12 mouse cellular contexts compared by ENCODE assay signal in genomic region chr2:124651146-124651545, GRCm38 (mm10).
DNase-seq lines count a peak whose midpoint lies in the region; ATAC-seq and TF ChIP-seq lines count a peak whose summit lies in the region.
"Had no signal": no experiment of that assay in that cellular context is flagged by ENCODE, and none has a peak within 500 bp of the region (broad histone marks: within the 10 kb centered on the region; RNA-seq: fewer than 3 reads in every experiment).

No protein-coding gene starts in this region.

- TF ChIP-seq CTCF in forebrain, postnatal 0 days (IDR thresholded peaks at IDR 0.05; ENCODE audit: low read depth), result no peak

- H3K27ac ChIP-seq in forebrain, postnatal 0 days (ENCODE audit: low read depth, low read length), result no peak overlapping the region
- H3K27ac ChIP-seq in forebrain, embryonic 12.5 days, result no peak overlapping the region
- H3K27ac ChIP-seq in intestine, embryonic 16.5 days (ENCODE audit: low read length), result no peak overlapping the region
- H3K27ac ChIP-seq: forebrain, embryonic 13.5 days; limb, embryonic 12.5 days had no signal

- H3K9me3 ChIP-seq in forebrain, postnatal 0 days (ENCODE audit: low read length), result 0 out of 2 replicates have a peak, but pooled peaks cover 2% of the 10 kb centered on the region
- H3K9me3 ChIP-seq in forebrain, embryonic 12.5 days, result no peaks in the 10 kb centered on the region
- no peaks in the 10 kb centered on the region for H3K9me3 ChIP-seq in intestine, embryonic 16.5 days (ENCODE audit: control insufficient read depth, low read length)
- H3K9me3 ChIP-seq: forebrain, embryonic 13.5 days; limb, embryonic 12.5 days had no signal

- no peak overlapping the region for H3K4me2 ChIP-seq in forebrain, postnatal 0 days (ENCODE audit: low read depth)
- no peak overlapping the region for H3K4me2 ChIP-seq in forebrain, embryonic 12.5 days
- H3K4me2 ChIP-seq in intestine, embryonic 16.5 days (ENCODE audit: low read depth, low read length), result no peak overlapping the region
- H3K4me2 ChIP-seq: forebrain, embryonic 13.5 days; limb, embryonic 12.5 days had no signal

- H3K27me3 ChIP-seq in forebrain, postnatal 0 days (ENCODE audit: insufficient read depth, low read length), result no peaks in the 10 kb centered on the region
- H3K27me3 ChIP-seq in forebrain, embryonic 12.5 days, result no peaks in the 10 kb centered on the region
- H3K27me3 ChIP-seq in intestine, embryonic 16.5 days (replicated peaks; ENCODE audit: control insufficient read depth, insufficient read depth, low read length), result no peaks in the 10 kb centered on the region
- H3K27me3 ChIP-seq: forebrain, embryonic 13.5 days; limb, embryonic 12.5 days; Patski had no signal

- no peak overlapping the region for H3K9ac ChIP-seq in forebrain, postnatal 0 days
- no peak overlapping the region for H3K9ac ChIP-seq in forebrain, embryonic 12.5 days
- no peak overlapping the region for H3K9ac ChIP-seq in intestine, embryonic 16.5 days (ENCODE audit: low read depth, low read length)
- H3K9ac ChIP-seq: forebrain, embryonic 13.5 days; limb, embryonic 12.5 days had no signal

- no peaks in the 10 kb centered on the region for H3K4me1 ChIP-seq in forebrain, postnatal 0 days (ENCODE audit: insufficient read depth)
- no peaks in the 10 kb centered on the region for H3K4me1 ChIP-seq in forebrain, embryonic 12.5 days
- H3K4me1 ChIP-seq in intestine, embryonic 16.5 days (ENCODE audit: control insufficient read depth, insufficient read depth, low read length), result no peaks in the 10 kb centered on the region
- H3K4me1 ChIP-seq: limb, embryonic 12.5 days had no signal

- DNase-seq in forebrain, postnatal 0 days, result peak; percentile 38
- DNase-seq in kidney, postnatal 25 days, result peak; percentile 3 to 40
- no peak for DNase-seq in kidney, adult 18-20 months
- DNase-seq in 3T3-L1 (ENCODE audit: low read depth, low spot score), result peak; percentile 74
- DNase-seq in thymus, adult 18-20 months, result no peak
- DNase-seq in urinary bladder, adult 2 months (ENCODE audit: low spot score), result no peak
- DNase-seq: midbrain, embryonic 14.5 days had no signal

- ATAC-seq in forebrain, postnatal 0 days, result peak; percentile 20; the same call in 1 of the 2 replicates
- no peak for ATAC-seq in forebrain, embryonic 12.5 days (ENCODE audit: low FRiP score)
- 0 out of 2 replicates have a peak, but pooled peaks have one; percentile 44 for ATAC-seq in intestine, embryonic 16.5 days
- ATAC-seq: forebrain, embryonic 13.5 days; Patski had no signal

- H3K4me3 ChIP-seq in forebrain, postnatal 0 days (ENCODE audit: low read depth, low read length), result no peak overlapping the region
- H3K4me3 ChIP-seq in forebrain, embryonic 12.5 days (replicated peaks), result no peak overlapping the region
- no peak overlapping the region for H3K4me3 ChIP-seq in intestine, embryonic 16.5 days (ENCODE audit: low read length)
- H3K4me3 ChIP-seq: forebrain, embryonic 13.5 days; limb, embryonic 12.5 days had no signal

- no peaks in the 10 kb centered on the region for H3K36me3 ChIP-seq in forebrain, postnatal 0 days (ENCODE audit: insufficient read depth)
- H3K36me3 ChIP-seq in forebrain, embryonic 12.5 days (replicated peaks), result no peaks in the 10 kb centered on the region
- peaks cover 5% of the 10 kb centered on the region; the same call in 1 of the 2 replicates for H3K36me3 ChIP-seq in intestine, embryonic 16.5 days (ENCODE audit: control insufficient read depth, insufficient read depth, low read length)
- H3K36me3 ChIP-seq: limb, embryonic 12.5 days had no signal

- WGBS in forebrain, postnatal 0 days, result 52% methylated on average over 5 of the region's 5 CpGs
- WGBS in forebrain, embryonic 12.5 days, result 81% methylated on average over 5 of the region's 5 CpGs
- WGBS in intestine, embryonic 16.5 days, result 66% methylated on average over 5 of the region's 5 CpGs

Comparison
In these comparisons a context has a peak if more than half of its experiments do, and no peak if none do; other contexts are left out.
1. DNase-seq: peak in forebrain, postnatal 0 days (single experiment), kidney, postnatal 25 days (2 of 2) and 3T3-L1 (single experiment); none in kidney, adult 18-20 months (single experiment), thymus, adult 18-20 months (0 of 2) and urinary bladder, adult 2 months (single experiment).